Mouse (Mus musculus) brain, adult 10 weeks (tissue): ENCODE data around the gene Dsn1. TPM values are rescaled to one million over a fixed set of nuclear protein-coding genes. Genes with fewer than 3 reads are reported as not detected.

ENCODE experiments used
- polyA plus RNA-seq: library from polyadenylated mRNA; stranded (reverse); fragments of 350-450 nt; fragmentation: Illumina TruSeq; extraction: RNeasy Lipid Tissue Mini Kit (QIAGEN cat#74804); gene quantifications from one replicate; pipeline ENCODE4 v1.2.3, GENCODE M21; 2015; ENCODE audit warnings: low read depth, low replicate concordance

Dsn1 gene
- 5.0 TPM for polyA plus RNA-seq

DNA sequence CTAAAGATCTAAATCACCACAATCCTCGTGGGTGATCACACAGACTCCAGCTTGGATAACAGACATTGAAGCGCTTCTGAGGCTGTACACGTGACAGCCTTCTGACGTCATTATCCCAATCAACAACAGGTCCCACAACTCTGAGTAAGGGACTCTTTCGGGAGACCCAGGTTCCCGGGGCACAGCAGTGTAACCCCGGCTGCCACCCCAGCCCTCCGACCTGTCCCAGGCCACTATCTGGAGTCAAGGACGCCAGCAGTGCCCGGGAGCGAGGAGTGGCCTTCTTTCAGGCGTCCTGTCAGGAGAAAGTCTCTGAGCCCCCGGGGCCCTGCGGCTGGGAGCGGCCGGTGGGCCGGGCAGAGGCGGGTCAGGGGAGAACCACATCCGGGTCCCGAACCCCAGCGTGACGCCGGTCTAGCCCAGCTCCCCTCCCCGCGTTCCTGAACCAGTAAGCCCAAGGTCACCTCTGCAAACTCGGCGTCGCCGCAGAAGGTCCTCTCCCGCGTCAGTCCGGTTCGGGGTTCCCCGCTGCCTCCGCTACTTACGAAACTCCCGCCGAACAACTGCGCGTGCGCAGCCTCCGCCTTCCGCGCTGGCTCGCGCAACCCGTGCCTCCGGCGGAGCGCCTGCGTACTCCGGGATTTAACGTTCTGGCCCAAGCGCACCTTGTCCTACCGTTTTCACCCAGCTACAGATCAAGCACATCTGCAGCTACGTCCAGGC lies at the start of gene Dsn1:
Gene Dsn1 (minus strand): TSS at position 644 of the 723 bp plus-strand sequence.

GRCm38 (mm10) chr2:156991470-156992319 lies 15.3 kb downstream of the Dsn1 start, which contains the start of gene Ndrg3:
TSS of gene Ndrg3 (minus strand) at chr2:156992056.

Other genes with a start within 250 kb of the Dsn1 start
- 36.4 TPM for gene Myl9, start 231.7 kb downstream of the Dsn1 start, polyA plus RNA-seq
- 1.1 TPM for gene Tgif2, start 167.1 kb downstream of the Dsn1 start, polyA plus RNA-seq
- 1.6 TPM for gene 4930518I15Rik, start 149.2 kb downstream of the Dsn1 start, polyA plus RNA-seq
- gene Rab5if, start 144.0 kb downstream of the Dsn1 start, polyA plus RNA-seq, result 93.8 TPM
- 0.55 TPM for gene Sla2, start 120.0 kb downstream of the Dsn1 start, polyA plus RNA-seq
- 503 TPM for gene Ndrg3, start 15.1 kb downstream of the Dsn1 start, polyA plus RNA-seq
- gene Soga1, start 72.1 kb upstream of the Dsn1 start, polyA plus RNA-seq, result 8.2 TPM
- not detected for gene Tldc2, start 79.9 kb upstream of the Dsn1 start, polyA plus RNA-seq
- gene Samhd1, start 128.1 kb upstream of the Dsn1 start, polyA plus RNA-seq, result 14.9 TPM
- 1.7 TPM for gene Rbl1, start 197.4 kb upstream of the Dsn1 start, polyA plus RNA-seq